ENCODE assay signal across 23 mouse cellular contexts in genomic region chr10:39666027-39666426, GRCm38 (mm10). TPM values are rescaled to one million over a fixed set of nuclear protein-coding genes. Genes with fewer than 3 reads are reported as not detected.
DNase-seq lines count a peak whose midpoint lies in the region; ATAC-seq and TF ChIP-seq lines count a peak whose summit lies in the region.
"Had no signal": no experiment of that assay in that cellular context is flagged by ENCODE, and none has a peak within 500 bp of the region (broad histone marks: within the 10 kb centered on the region; RNA-seq: fewer than 3 reads in every experiment).

No protein-coding gene starts in this region.

- H3K9ac ChIP-seq in heart, embryonic 11.5 days (ENCODE audit: low read depth, low read length): no peak overlapping the region
- H3K9ac ChIP-seq in neural tube, embryonic 13.5 days: no peak overlapping the region
- H3K9ac ChIP-seq in limb, embryonic 12.5 days (replicated peaks): no peak overlapping the region
- no peak overlapping the region for H3K9ac ChIP-seq in midbrain, postnatal 0 days (replicated peaks; ENCODE audit: low read length, poor library complexity, severe bottlenecking)
- H3K9ac ChIP-seq: embryonic facial prominence, embryonic 13.5 days; forebrain, postnatal 0 days; hindbrain, embryonic 15.5 days; neural tube, embryonic 12.5 days had no signal

- TF ChIP-seq CTCF in midbrain, postnatal 0 days (IDR thresholded peaks at IDR 0.05): no peak

- H3K36me3 ChIP-seq in heart, embryonic 11.5 days (ENCODE audit: control insufficient read depth, insufficient read depth, low read length): no peaks in the 10 kb centered on the region
- peaks cover 10% of the 10 kb centered on the region for H3K36me3 ChIP-seq in neural tube, embryonic 13.5 days
- H3K36me3 ChIP-seq in limb, embryonic 12.5 days: no peaks in the 10 kb centered on the region
- peaks cover 3% of the 10 kb centered on the region; the same call in 1 of the 2 replicates for H3K36me3 ChIP-seq in midbrain, postnatal 0 days (ENCODE audit: insufficient read depth, low read length)
- peaks cover 23% of the 10 kb centered on the region for H3K36me3 ChIP-seq in midbrain, embryonic 10.5 days
- H3K36me3 ChIP-seq: hindbrain, embryonic 15.5 days had no signal

- no peaks in the 10 kb centered on the region for H3K27me3 ChIP-seq in heart, embryonic 11.5 days (ENCODE audit: control insufficient read depth, insufficient read depth, low read length)
- H3K27me3 ChIP-seq in neural tube, embryonic 13.5 days: no peaks in the 10 kb centered on the region
- H3K27me3 ChIP-seq in limb, embryonic 12.5 days: no peaks in the 10 kb centered on the region
- H3K27me3 ChIP-seq in midbrain, postnatal 0 days (ENCODE audit: insufficient read depth, low read length): no peaks in the 10 kb centered on the region
- H3K27me3 ChIP-seq in midbrain, embryonic 10.5 days (ENCODE audit: low read depth, poor library complexity, severe bottlenecking): peaks cover 6% of the 10 kb centered on the region; the same call in 1 of the 2 replicates
- H3K27me3 ChIP-seq: embryonic facial prominence, embryonic 13.5 days; hindbrain, embryonic 15.5 days; neural tube, embryonic 12.5 days had no signal

- no peak overlapping the region for H3K4me2 ChIP-seq in heart, embryonic 11.5 days
- no peak overlapping the region for H3K4me2 ChIP-seq in neural tube, embryonic 13.5 days
- H3K4me2 ChIP-seq in limb, embryonic 12.5 days: no peak overlapping the region
- H3K4me2 ChIP-seq in midbrain, postnatal 0 days (ENCODE audit: low read depth, low read length, poor library complexity, severe bottlenecking): no peak overlapping the region
- H3K4me2 ChIP-seq: embryonic facial prominence, embryonic 13.5 days; hindbrain, embryonic 15.5 days; liver, embryonic 11.5 days; neural tube, embryonic 12.5 days had no signal

- no peak for DNase-seq in heart, postnatal 4 days
- DNase-seq in neural tube, embryonic 10.5 days (ENCODE audit: extremely low spot score, low spot score): no peak
- DNase-seq in midbrain, postnatal 0 days (ENCODE audit: low spot score): no peak
- DNase-seq in midbrain, embryonic 10.5 days (ENCODE audit: low spot score): no peak
- DNase-seq in ovary, postnatal 14 days (ENCODE audit: low spot score): no peak
- DNase-seq: adrenal gland, adult 2 months; cerebellum, adult 9-10 months; forebrain, postnatal 0 days; kidney, adult 11 months; kidney, postnatal 14 days; layer of hippocampus, postnatal 36 days; lung, adult 18-20 months; lung, postnatal 36 days; right cerebral cortex, postnatal 25 days had no signal

- H3K9me3 ChIP-seq in heart, embryonic 11.5 days (replicated peaks; ENCODE audit: control insufficient read depth, low read length): no peaks in the 10 kb centered on the region
- no peaks in the 10 kb centered on the region for H3K9me3 ChIP-seq in neural tube, embryonic 13.5 days
- no peaks in the 10 kb centered on the region for H3K9me3 ChIP-seq in limb, embryonic 12.5 days
- H3K9me3 ChIP-seq in midbrain, postnatal 0 days (ENCODE audit: low read length): no peaks in the 10 kb centered on the region
- H3K9me3 ChIP-seq in midbrain, embryonic 10.5 days (replicated peaks): peaks cover 2% of the 10 kb centered on the region; the same call in 1 of the 2 replicates
- H3K9me3 ChIP-seq: embryonic facial prominence, embryonic 13.5 days; hindbrain, embryonic 15.5 days; neural tube, embryonic 12.5 days had no signal

- H3K4me3 ChIP-seq in heart, embryonic 11.5 days (ENCODE audit: low read depth, low read length): no peak overlapping the region
- no peak overlapping the region for H3K4me3 ChIP-seq in neural tube, embryonic 13.5 days
- no peak overlapping the region for H3K4me3 ChIP-seq in limb, embryonic 12.5 days (replicated peaks)
- no peak overlapping the region for H3K4me3 ChIP-seq in midbrain, postnatal 0 days (ENCODE audit: low read depth, low read length)
- no peak overlapping the region for H3K4me3 ChIP-seq in midbrain, embryonic 10.5 days
- H3K4me3 ChIP-seq: embryonic facial prominence, embryonic 13.5 days; hindbrain, embryonic 15.5 days; layer of hippocampus, adult 2 months; neural tube, embryonic 12.5 days had no signal

- H3K4me1 ChIP-seq in heart, embryonic 11.5 days (ENCODE audit: control insufficient read depth, insufficient read depth, low read length): peaks cover 20% of the 10 kb centered on the region
- H3K4me1 ChIP-seq in neural tube, embryonic 13.5 days (replicated peaks): peaks cover 35% of the 10 kb centered on the region
- H3K4me1 ChIP-seq in limb, embryonic 12.5 days (replicated peaks): peaks cover 16% of the 10 kb centered on the region
- no peaks in the 10 kb centered on the region for H3K4me1 ChIP-seq in midbrain, postnatal 0 days (ENCODE audit: insufficient read depth, low read length)
- H3K4me1 ChIP-seq in midbrain, embryonic 10.5 days: peaks cover 25% of the 10 kb centered on the region

- 48% methylated on average over 3 of the region's 3 CpGs for WGBS in heart, embryonic 11.5 days (ENCODE audit: insufficient replicate concordance)
- 73% methylated on average over 2 of the region's 3 CpGs for WGBS in neural tube, embryonic 13.5 days
- WGBS in limb, embryonic 12.5 days: 53% methylated on average over 3 of the region's 3 CpGs
- WGBS in midbrain, postnatal 0 days: 73% methylated on average over 3 of the region's 3 CpGs
- WGBS in midbrain, embryonic 10.5 days: 70% methylated on average over 3 of the region's 3 CpGs

- H3K27ac ChIP-seq in heart, embryonic 11.5 days (ENCODE audit: low read depth, low read length): peak overlapping the region; percentile 57; the same call in 1 of the 2 replicates
- 0 out of 2 replicates have a peak overlapping the region, but pooled peaks have one; percentile 73 for H3K27ac ChIP-seq in neural tube, embryonic 13.5 days (replicated peaks)
- 0 out of 2 replicates have a peak overlapping the region, but pooled peaks have one; percentile 7 for H3K27ac ChIP-seq in limb, embryonic 12.5 days
- H3K27ac ChIP-seq in midbrain, postnatal 0 days (ENCODE audit: low read depth, low read length): no peak overlapping the region
- H3K27ac ChIP-seq in midbrain, embryonic 10.5 days (replicated peaks): no peak overlapping the region
- H3K27ac ChIP-seq: embryonic facial prominence, embryonic 13.5 days; hindbrain, embryonic 15.5 days; layer of hippocampus, adult 2 months; neural tube, embryonic 12.5 days had no signal

- ATAC-seq in heart, embryonic 11.5 days (replicated peaks; ENCODE audit: insufficient number of reproducible peaks, low FRiP score, low TSS enrichment): no peak
- ATAC-seq in neural tube, embryonic 13.5 days (ENCODE audit: low read depth): no peak
- no peak for ATAC-seq in limb, embryonic 12.5 days (ENCODE audit: insufficient number of reproducible peaks, insufficient read depth, low FRiP score, low TSS enrichment, low read depth)
- ATAC-seq in midbrain, postnatal 0 days (ENCODE audit: low FRiP score): no peak
- ATAC-seq: midbrain, embryonic 16.5 days had no signal

RNA-seq across cellular contexts. Expression of gene Traf3ip2, which starts 53.3 kb away (rescaled TPM):
- 11.6 and 12.9 TPM in 2 replicates for polyA plus RNA-seq in heart, embryonic 11.5 days (2014; fragmentation: Nextera tagmentation; extraction: Ambion mirVana)
- total RNA-seq in heart, postnatal 4 days (2021): 1 to 10 TPM; 7.1 to 7.3 TPM
- 4.8 and 5.0 TPM in 2 replicates for polyA plus RNA-seq in neural tube, embryonic 13.5 days (2015; fragmentation: Nextera tagmentation; extraction: Ambion mirVana)
- 4.9 and 6.1 TPM in 2 replicates for polyA plus RNA-seq in limb, embryonic 12.5 days (2016; fragmentation: Nextera tagmentation; extraction: Ambion mirVana)
- 0.47 and 1.9 TPM in 2 replicates for total RNA-seq in midbrain, postnatal 0 days (2014; rRNA removed)
- 4.2 and 6.1 TPM in 2 replicates for polyA plus RNA-seq in midbrain, postnatal 0 days (2015; fragmentation: Nextera tagmentation; extraction: Ambion mirVana)
- polyA plus RNA-seq in midbrain, embryonic 10.5 days (2016; fragmentation: Nextera tagmentation; extraction: Ambion mirVana): 5.5 and 9.5 TPM in 2 replicates

Comparison
In these comparisons a context has a peak if more than half of its experiments do, and no peak if none do; other contexts are left out.
1. H3K27ac ChIP-seq: peak in heart, embryonic 11.5 days (single experiment), neural tube, embryonic 13.5 days (single experiment) and limb, embryonic 12.5 days (single experiment); none in midbrain, postnatal 0 days (single experiment) and midbrain, embryonic 10.5 days (single experiment).